Mouse (Mus musculus) heart, postnatal 0 days (tissue): ENCODE measurements around the gene Elf2. TPM values are rescaled to one million over a fixed set of nuclear protein-coding genes. Genes with fewer than 3 reads are reported as not detected.

Experiments used
- ATAC-seq: fragments of 200-750 bp; cut with Nextera tagmentation; 2 replicates; pipeline ENCODE4 v1.8.0; 2017; ENCODE audit warnings: low read depth, moderate number of reproducible peaks, moderate library complexity; ENCODE audit not compliant: insufficient read depth
- DNase-seq: peaks from one replicate; pipeline ENCODE4 v3.0.0-alpha.2; 2016; ENCODE audit warnings: low spot score
- H3K27ac ChIP-seq: fragments of 300-500 bp; sonication (generic); 2 replicates; pipeline ENCODE4 v1.5.1; 2014; ENCODE audit warnings: low read depth, mild to moderate bottlenecking
- H3K27me3 ChIP-seq: fragments of 300-500 bp; sonication (generic); 2 replicates; pipeline ENCODE4 v1.6.1; 2014; ENCODE audit warnings: low read length, mixed read lengths; ENCODE audit not compliant: control insufficient read depth, insufficient read depth
- H3K36me3 ChIP-seq: fragments of 300-500 bp; sonication (generic); replicated peaks from 2 replicates; pipeline ENCODE4 v1.6.1; 2014; ENCODE audit warnings: low read length, mixed read lengths; ENCODE audit not compliant: control insufficient read depth, insufficient read depth
- H3K4me1 ChIP-seq: fragments of 300-500 bp; sonication (generic); 2 replicates; pipeline ENCODE4 v1.6.1; 2014; ENCODE audit warnings: antibody characterized with exemption; ENCODE audit not compliant: control insufficient read depth, insufficient read depth
- H3K4me2 ChIP-seq: fragments of 300-500 bp; sonication (generic); 2 replicates; pipeline ENCODE4 v1.6.1; 2014; ENCODE audit warnings: low read depth, mild to moderate bottlenecking, low read length, moderate library complexity
- H3K4me3 ChIP-seq: fragments of 300-500 bp; sonication (generic); 2 replicates; pipeline ENCODE4 v1.5.1; 2014; ENCODE audit warnings: low read depth, low read length
- H3K9ac ChIP-seq: fragments of 300-500 bp; sonication (generic); replicated peaks from 2 replicates; pipeline ENCODE4 v1.6.1; 2014; ENCODE audit warnings: low read depth, low read length, mixed read lengths
- H3K9me3 ChIP-seq: fragments of 300-500 bp; sonication (generic); replicated peaks from 2 replicates; pipeline ENCODE4 v1.6.1; 2016; ENCODE audit warnings: low read length; ENCODE audit not compliant: control insufficient read depth
- CTCF ChIP-seq: IDR thresholded peaks from 2 replicates; pipeline ENCODE4 v1.5.1; 2016; ENCODE audit warnings: antibody characterized with exemption, control low read depth, low read depth
- EP300 ChIP-seq: IDR thresholded peaks from 2 replicates; pipeline ENCODE4 v1.6.1; 2016; ENCODE audit warnings: antibody characterized with exemption, low read depth
- WGBS: fragments of 180-500 bp; shearing (Covaris S2); extraction: QIAGEN DNeasy Blood & Tissue Kit; methylation state at CpG from one replicate; pipeline ENCODE4 v1.1.7; 2014; 5-methylcytosine and 5-hydroxymethylcytosine counted together
- microRNA-seq: library from miRNA; unstranded; fragments of <30 nt; microRNA quantifications from one replicate; pipeline ENCODE4, GENCODE M21; 2016
- polyA plus RNA-seq: library from polyadenylated mRNA; unstranded; fragments of >200 nt; fragmentation: Nextera tagmentation; extraction: Ambion mirVana; gene quantifications from 2 replicates; pipeline ENCODE4 v1.2.1, GENCODE M21; 2015
- total RNA-seq: library from RNA; depleted of rRNA; stranded (reverse); fragments of >200 nt; gene quantifications from 2 replicates; pipeline ENCODE4 v1.2.3, GENCODE M21; 2014; ENCODE audit warnings: low replicate concordance; rRNA removed

The Elf2 gene
- total and polyA plus RNA-seq, 2 experiments from 2014 or later = 46.5 to 84.0 TPM

GRCm38 (mm10) chr3:51204897-51205296 is 135.6 kb downstream of the Elf2 start:
- H3K27ac ChIP-seq = no peak overlapping the region
- DNase-seq = no peak
- TF ChIP-seq CTCF (no peak), EP300 (no peak)
- H3K9ac ChIP-seq = no peak overlapping the region
- 95% methylated on average over 14 of the region's 14 CpGs for WGBS
- no peak for ATAC-seq
- no peaks in the 10 kb centered on the region for H3K36me3 ChIP-seq
- no peak overlapping the region for H3K4me3 ChIP-seq
- H3K4me1 ChIP-seq = peaks cover 33% of the 10 kb centered on the region
- H3K9me3 ChIP-seq = 0 out of 2 replicates have a peak, but pooled peaks cover 3% of the 10 kb centered on the region
- no peaks in the 10 kb centered on the region for H3K27me3 ChIP-seq
- no peak overlapping the region for H3K4me2 ChIP-seq

- Histone ChIP-seq H3K36me3 (no peaks in the 10 kb centered on the region), H3K9ac (no peak overlapping the region), H3K9me3 (0 out of 2 replicates have a peak, but pooled peaks cover 3% of the 10 kb centered on the region), H3K27me3 (no peaks in the 10 kb centered on the region), H3K4me1 (peaks cover 33% of the 10 kb centered on the region), H3K4me3 (no peak overlapping the region), H3K27ac (no peak overlapping the region), H3K4me2 (no peak overlapping the region)
- no peak for TF ChIP-seq CTCF
- TF ChIP-seq EP300 = no peak
- WGBS = 90% methylated on average over 5 of the region's 5 CpGs
- DNase-seq = no peak
- ATAC-seq = no peak
Measured at GRCm38 (mm10) chr3:51204441-51204840, 136.0 kb downstream of the Elf2 start.

GRCm38 (mm10) chr3:51203906-51204305 is 136.6 kb downstream of the Elf2 start:
- Histone ChIP-seq H3K27me3 (no peaks in the 10 kb centered on the region), H3K9ac (no peak overlapping the region), H3K4me3 (no peak overlapping the region), H3K4me1 (peaks cover 33% of the 10 kb centered on the region), H3K27ac (no peak overlapping the region), H3K4me2 (no peak overlapping the region), H3K9me3 (0 out of 2 replicates have a peak, but pooled peaks cover 3% of the 10 kb centered on the region), H3K36me3 (no peaks in the 10 kb centered on the region)
- ATAC-seq (no peak), DNase-seq (no peak)
- TF ChIP-seq CTCF (no peak), EP300 (no peak)
- WGBS = 86% methylated on average over 6 of the region's 6 CpGs

Small RNAs within 50 kb of the gene (microRNA-seq; reads per million reads assigned to microRNA genes)
- gene Gm24282 = not detected

Other genes starting within 250 kb of the Elf2 start
- 28.1 and 35.6 TPM in 2 replicates for gene Noct, start 116.2 kb downstream of the Elf2 start, total RNA-seq
- 8.5 and 11.9 TPM in 2 replicates for gene Noct, start 116.2 kb downstream of the Elf2 start, polyA plus RNA-seq
- gene Mgarp, start 56.1 kb upstream of the Elf2 start, total RNA-seq = 3.4 and 3.7 TPM in 2 replicates
- gene Mgarp, start 56.1 kb upstream of the Elf2 start, polyA plus RNA-seq = 1.2 and 1.3 TPM in 2 replicates
- 358 and 459 TPM in 2 replicates for gene Ndufc1, start 68.3 kb upstream of the Elf2 start, total RNA-seq
- gene Ndufc1, start 68.3 kb upstream of the Elf2 start, polyA plus RNA-seq = 3,223 and 3,409 TPM in 2 replicates
- 19.6 and 21.2 TPM in 2 replicates for gene Naa15, start 74.5 kb upstream of the Elf2 start, total RNA-seq
- gene Naa15, start 74.5 kb upstream of the Elf2 start, polyA plus RNA-seq = 21.1 and 23.6 TPM in 2 replicates
- 9.0 and 9.5 TPM in 2 replicates for gene Rab33b, start 143.3 kb upstream of the Elf2 start, total RNA-seq
- gene Rab33b, start 143.3 kb upstream of the Elf2 start, polyA plus RNA-seq = 11.3 and 12.7 TPM in 2 replicates
- 24.8 and 54.7 TPM in 2 replicates for gene Setd7, start 220.2 kb upstream of the Elf2 start, total RNA-seq
- gene Setd7, start 220.2 kb upstream of the Elf2 start, polyA plus RNA-seq = 2.5 and 3.0 TPM in 2 replicates